Mouse (Mus musculus): ENCODE measurements around the gene Fam107a.
"Not testable (repeated sequence)": the region's sequence is repeated elsewhere in the genome, so short reads cannot be mapped to it uniquely, and the experiment has no call there.

The Fam107a gene

DNA sequence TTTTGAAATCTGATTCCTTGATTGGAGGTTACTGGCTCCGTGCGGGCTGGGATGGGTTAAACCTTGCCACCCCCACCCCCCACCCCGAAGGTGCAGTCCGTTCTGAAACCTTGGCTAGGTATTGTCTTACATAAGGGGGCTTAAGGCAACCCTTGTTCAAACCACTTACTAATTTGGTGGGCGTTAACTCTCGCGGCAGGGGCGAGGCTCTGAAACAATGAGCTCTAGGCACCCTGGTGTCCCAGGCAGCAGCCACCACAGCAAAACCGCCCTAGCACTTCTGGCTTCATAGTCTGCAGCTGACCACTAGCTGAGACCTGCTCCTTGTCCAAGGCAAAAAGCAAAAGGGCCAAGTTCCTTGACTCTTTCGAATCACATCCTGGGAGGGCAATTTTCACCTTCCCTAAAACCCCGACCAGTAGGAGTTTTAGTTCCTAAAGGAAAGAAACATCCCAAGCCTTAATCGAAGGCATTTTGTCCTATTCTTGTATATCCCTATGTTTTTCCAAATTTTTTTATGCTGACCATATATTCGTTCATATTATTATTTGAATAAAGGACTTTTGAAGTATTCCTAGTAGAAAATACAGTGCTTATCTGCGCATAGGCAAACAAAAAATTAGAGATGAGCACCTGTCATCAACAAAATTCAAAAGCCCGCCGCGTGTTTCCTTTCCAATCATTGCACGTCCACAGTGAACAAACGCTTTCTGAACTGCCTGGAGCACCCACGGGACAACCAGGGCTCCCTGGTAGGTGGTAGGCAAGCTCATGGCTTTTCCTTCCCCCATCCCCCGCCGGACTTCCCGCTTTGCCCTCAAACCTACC, 1.2 kb downstream of the Fam107a start:
- DNase-seq (ENCODE audit: low spot score), result no peak

DNA sequence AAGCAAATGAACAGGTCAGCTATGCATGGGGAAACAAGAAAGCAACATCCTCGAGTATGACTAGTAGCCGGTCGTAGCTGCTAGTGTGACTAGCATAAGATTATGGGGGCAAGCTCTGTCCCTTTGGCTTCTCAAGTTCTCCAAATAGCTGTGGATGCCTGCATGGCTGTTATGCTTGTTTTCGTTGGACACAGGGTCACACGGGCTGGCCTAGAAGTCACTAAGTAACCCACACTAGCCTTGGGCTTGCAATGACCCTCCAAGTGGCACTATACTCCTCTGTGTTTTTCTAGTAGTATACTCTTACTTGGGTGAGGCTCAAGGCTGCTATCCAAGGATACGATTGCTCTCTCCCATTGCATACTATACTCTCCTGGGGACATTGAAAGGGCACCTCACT, 2.7 kb downstream of the Fam107a start:
- no peak for DNase-seq (ENCODE audit: low spot score)

DNA sequence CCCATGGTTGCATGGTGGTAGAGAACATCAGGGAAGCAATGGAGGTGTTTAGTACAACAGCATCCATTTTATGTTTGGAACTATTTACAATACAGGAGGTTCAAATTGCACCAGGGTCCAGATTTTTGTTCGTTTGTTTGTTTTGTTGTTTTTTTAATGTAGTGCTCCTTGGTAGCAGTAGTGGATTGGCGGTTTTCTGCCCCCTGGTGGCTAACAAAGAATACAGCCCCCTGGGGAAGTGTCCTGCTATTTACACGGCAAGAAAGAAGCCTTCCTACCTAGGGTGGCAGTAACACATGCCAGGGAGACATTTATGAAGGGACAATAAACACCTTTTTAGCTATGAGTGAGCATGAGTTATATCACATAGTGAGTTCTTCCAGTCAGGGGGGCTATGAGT, 3.3 kb downstream of the Fam107a start:
- DNase-seq (ENCODE audit: low spot score), result no peak

DNA sequence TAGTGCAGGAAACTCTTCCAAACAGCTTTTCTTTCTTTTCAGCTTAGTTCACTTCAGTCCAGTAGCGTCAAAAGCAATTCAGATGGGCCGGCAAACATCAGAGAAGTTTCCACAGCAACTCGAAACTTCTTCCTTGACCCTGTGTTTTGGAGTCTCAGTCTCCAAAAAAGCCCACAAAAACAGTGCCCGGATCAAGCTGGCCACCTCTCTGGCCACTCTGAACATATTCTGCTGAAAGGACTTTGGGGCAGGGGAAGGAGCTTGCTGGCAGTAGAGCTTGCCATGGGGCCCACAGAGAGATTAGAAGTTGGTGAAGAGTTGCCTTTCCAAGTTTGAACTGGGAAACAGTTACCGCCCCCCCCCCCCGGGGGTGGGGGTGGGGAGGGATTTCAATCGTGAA, 3.9 kb downstream of the Fam107a start:
- DNase-seq (ENCODE audit: low spot score), result no peak

DNA sequence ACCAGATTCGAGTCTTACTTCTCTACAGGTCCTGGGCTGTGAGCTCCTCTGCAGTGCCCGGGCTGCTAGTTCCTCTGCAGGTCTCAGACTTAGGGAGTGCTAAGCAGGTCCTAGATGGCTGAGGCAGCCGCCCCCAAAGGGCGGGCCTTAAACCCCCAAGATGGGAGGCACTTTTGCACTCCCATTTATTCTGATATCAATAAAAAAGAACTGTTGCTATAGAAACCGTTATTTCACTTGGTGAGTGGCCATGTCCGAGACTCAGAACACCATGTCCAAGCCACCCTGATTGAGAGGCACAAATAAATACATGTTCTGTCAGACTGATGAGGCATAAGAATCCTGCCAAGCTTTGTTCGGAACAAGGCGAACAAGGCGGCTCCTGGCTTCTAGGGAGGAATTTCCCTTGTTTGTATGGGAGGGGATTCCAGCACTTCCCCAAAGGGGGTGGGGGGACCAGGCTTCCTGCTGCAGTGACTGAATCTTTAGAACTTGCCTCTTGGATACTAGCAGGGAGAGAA, 8.1 kb downstream of the Fam107a start:
- DNase-seq (ENCODE audit: low spot score), result no peak

DNA sequence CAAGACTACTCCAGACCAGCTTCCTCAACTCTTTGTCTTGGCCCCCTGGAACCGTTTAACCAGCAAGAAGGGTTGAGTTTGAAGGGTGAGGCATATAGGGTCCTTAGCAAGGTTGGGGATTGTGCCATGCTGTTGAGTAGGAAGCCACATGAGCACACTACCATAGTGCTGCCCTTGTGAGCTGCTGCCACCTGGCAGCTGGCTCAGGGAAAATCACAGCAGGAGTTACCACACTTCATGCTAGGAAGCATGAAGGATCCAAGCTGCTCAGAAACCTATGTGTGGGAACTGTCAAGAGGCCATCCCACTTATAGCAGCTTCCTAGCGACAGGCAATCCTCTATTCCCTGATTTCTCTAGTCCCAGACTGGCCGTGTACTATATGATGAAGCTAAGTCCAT, 9.2 kb downstream of the Fam107a start:
- no peak for DNase-seq (ENCODE audit: low spot score)

DNA sequence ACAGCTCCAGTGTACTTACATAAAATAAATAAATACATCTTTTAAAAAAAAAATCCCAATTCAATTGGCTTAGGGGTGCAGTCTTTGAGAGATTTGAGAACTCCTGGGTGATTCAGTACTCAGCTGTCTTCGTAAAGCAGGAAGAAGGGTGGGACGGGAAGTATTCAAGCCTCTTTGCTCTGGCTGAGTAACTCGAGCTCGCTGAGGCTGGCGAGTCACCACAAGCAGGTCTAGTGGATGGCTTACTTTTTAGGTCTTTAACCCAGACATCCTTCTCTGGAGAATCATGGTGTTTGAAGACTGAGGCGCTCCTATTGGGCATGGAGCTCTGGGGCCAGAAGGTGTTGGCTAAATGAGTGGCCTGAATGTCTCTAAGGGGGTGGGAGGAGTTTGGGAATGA, 10.9 kb downstream of the Fam107a start:
- no peak for DNase-seq (ENCODE audit: low spot score)

DNA sequence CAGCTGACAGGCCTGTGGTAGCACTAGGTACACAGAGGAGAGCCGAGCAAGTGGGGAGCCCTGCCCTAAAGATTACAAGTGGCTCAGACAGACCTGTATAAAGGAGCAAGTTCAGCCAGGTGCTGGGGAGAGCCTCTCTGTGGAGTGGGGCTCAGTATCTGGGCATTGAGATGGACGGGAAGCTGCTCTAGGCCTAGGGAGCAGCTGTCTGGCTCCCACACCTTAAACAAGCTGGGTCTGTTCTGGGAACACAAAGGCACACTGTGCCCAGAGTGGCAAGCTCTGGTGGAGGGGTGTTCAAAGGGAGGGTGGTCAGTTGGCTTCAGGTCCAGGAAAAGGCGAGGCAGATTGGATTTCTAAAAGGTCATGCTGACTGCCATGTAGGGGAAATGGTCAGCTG, 12.8 kb downstream of the Fam107a start:
- no peak for DNase-seq (ENCODE audit: low spot score)

DNA sequence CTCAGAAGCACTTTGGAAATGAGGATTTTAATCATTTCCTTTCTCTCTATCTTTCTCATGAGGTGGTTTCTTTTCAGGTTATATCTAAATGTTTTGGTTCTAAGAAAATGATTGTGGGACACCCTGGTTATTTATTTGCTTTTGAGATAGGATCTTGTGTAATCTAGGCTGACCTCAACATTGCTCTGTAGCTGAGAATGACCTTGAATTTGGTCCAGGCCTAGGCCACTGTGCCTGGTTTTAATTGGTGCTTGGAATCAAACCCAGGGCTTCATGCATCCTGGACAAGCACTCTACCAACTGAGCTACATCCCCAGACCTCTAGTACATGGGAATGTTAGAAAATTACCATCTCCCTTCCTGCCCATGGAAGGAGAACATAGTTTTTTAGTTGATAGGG, 13.7 kb downstream of the Fam107a start:
- no peak for DNase-seq (ENCODE audit: low spot score)

DNA sequence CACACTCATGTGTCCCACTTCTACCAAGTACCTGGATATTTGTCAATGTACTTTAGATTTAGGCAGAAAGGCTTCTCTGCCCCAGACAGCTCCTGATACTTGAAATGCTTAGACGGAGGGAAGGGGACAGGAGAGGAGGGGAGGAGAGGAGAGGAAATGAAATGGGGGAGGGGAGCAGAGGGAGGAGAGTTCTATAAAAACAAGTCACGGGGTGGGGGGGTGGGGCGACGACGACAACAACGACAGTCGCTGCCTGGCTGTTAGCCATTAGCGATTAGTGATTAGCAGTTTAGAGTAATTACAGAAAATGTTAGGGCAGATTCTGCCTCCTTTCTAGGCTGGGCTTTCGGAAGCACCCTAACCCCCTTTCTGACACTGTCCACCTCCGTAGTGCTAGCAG, 15.1 kb downstream of the Fam107a start:
- DNase-seq (ENCODE audit: low spot score), result no peak

DNA sequence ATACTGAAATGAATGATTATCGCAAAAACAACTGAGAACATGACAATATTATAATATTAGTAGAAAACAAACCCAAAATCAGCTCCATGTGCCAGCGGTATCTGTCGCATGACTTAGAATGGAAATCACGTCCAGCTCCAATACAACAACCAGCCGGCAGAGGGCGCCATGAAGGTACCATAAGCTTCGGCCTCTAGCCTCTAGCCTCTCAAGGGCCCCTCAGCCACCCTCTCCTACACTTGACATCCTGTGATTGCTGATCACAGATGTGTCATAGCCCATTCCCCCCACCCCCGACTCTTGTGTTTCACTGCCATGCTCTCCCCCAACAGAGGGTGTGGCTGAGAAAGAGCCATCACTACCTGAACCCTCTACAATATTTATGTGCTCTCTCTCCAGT, 17.5 kb downstream of the Fam107a start:
- DNase-seq (ENCODE audit: low spot score), result no peak

DNA sequence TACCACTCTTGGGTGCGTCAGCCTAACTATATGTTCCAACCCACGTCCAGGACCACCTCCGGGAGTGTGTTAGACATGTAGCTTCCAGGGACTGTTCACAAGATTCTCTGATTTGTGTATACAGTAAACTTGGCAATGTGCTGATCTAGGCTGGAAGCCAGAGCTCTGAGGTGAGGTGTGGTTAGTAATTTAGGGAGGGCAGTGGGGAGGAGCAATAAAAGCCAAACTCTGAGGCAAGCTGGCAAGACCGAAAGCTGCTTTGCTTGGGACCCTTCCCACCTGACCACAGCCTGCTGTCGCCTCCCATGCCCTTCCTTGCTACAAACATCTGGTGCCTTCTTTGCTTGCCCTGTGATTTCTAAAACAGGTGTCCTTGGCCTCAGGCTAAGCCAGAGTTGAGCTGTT, 19.9 kb downstream of the Fam107a start:
- DNase-seq (ENCODE audit: low spot score), result no peak

DNA sequence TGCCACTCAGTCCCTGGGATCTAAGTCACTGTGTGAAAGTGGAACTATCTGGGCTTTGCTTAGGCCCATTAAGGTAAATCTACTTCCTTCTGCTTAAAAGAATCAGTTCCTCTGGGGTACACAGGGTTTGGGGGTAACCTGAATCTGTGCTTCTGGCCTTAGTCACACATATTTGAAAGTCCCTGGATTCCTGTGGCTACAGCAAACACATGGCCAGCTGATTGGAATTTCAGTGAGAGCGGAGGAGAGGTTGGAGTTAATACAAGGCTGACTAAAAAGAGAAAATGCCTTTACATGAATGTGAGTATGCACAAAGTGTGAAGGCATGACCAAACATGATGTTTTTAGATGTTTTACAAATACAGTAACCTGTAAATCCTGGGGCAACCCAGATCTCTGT, 23.6 kb downstream of the Fam107a start:
- no peak for DNase-seq (ENCODE audit: low spot score)

DNA sequence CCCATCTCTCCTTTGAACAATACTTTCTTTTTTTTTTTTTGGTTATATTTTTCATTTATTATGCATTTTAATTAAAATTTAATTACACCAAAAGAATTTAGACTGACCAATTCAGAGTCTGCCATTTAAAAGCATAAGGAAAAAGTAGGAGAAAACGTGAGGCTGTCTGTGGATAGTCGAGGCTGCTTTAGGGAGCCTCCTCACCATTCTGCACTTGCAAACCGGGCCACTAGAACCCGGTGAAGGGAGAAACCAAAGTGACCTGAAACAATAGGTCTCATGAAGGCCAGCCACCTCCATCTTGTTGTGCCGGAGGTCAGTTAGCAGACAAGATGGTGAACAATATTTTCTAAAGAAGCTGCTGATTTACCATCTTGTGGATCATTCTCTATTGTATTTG, 31.2 kb downstream of the Fam107a start:
- DNase-seq (ENCODE audit: low spot score), result peak; percentile 29

DNA sequence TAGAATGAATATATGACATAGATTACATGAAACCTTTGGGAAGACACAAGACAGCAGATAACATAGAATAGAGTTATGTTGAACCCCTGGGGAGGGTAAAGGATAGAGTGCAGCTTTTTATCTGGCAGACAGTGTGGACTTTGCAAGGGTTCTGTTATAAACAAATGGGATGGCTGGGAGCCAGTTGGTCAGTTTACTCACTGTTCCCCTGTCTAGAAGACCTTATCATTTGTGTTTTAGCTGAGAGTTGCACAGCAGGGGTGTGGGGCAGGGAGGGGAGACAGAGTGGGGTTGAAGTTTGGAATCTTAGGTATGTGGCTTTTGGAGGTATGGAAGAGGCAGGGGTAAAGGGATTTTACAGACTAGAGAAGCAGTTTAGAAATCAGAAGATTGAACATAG, 34.0 kb downstream of the Fam107a start:
- DNase-seq (ENCODE audit: low spot score), result no peak

DNA sequence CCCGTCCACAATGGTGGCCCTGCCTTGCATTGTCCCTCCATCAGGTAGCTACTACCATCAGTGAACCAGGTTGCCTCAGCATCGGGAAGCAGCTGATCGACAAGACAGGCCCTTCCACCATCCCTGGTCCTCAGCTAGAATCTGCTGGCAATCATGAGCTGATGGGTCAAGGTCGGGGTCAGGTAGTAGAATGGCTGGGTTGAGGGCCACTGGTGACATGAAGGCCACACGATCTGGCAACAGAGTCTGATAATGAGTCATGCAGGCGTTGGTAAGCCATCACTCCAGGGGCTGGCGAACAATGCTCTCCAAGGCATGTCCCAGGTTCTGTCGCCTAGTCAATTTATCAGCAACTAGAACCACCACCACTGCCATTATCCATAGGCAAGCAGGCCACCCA, 46.5 kb downstream of the Fam107a start:
- not testable (repeated sequence) for DNase-seq (ENCODE audit: low spot score)

DNA sequence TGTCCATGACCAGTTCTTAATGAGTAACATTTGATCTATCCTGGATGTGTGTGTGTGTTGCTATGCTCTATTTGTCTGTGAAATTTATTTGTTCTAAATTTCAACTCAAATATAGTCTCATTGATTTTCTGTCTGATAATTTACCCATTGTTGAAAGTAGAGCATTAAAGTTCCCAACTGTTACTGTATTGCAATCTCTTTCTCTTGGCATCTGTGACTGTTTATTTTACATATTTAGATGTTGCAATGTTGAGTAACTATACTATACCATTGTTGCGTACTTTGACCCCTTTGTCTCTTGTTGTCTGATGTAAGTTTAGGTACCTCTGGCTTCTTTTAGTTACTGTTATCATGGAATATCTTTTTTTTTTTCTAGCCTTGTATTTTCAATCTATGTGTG, 53.4 kb downstream of the Fam107a start:
- DNase-seq (ENCODE audit: low spot score), result no peak

DNA sequence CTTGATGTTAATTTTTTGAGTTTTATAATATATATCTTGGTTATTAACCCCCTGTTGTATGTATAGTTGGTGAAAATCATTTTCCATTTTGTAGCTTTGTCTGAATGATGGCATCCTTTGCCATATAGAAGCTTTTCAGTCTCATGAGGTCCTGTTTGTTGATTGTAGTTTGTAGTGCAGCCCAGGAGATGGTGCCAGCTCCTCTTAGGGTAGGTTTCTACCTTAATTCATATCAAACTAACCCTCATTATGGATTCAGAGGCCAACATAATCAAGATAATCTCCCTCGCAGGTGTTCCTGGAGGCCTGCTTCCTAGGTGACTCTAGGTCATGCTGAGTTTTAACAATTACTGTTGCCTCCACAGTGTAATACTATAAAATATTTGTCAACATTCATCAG, 55.6 kb downstream of the Fam107a start:
- DNase-seq (ENCODE audit: low spot score), result no peak

DNA sequence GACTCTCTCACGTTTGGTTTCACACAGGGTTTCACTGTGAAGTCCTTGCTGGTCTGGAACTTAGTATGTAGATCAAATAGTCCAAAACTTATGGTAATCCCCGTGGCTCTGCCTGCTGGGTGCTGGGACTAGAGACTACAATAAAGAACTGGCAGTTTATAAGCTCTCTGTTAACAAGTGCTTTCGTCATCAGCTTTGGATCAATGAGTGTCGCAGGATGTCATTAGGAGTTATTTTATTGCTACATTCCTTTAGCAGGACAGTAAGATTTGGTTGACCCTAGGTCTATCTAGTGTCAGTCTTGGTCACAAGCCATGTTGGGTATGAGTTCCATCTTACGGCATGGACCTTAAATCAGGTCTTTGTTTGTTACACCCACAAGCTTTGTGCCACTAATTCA, 57.6 kb downstream of the Fam107a start:
- no peak for DNase-seq (ENCODE audit: low spot score)

DNA sequence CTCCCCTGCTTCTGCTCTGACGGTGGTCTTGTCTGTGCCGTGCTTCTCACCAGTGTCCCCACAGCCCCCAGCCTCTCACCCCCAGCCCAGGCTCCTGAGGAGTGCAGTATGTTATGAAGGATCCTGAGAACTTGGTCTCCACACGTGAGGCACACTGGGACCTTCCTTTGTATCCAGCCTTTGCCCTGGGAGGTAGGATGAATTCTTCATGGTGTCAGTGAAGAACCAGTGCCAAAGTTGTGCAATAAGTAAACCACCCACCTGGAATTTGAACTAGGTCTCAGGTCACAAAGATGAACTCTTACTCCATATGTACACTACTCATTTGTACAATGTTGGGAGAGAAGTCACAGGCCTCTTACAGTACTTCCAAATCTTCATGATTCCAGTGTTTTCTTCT, 58.7 kb downstream of the Fam107a start, which contains the start of gene Acox2:
TSS of gene Acox2 (minus strand) at position 188 of the 400 bp plus-strand sequence.
- DNase-seq (ENCODE audit: low spot score), result no peak

DNA sequence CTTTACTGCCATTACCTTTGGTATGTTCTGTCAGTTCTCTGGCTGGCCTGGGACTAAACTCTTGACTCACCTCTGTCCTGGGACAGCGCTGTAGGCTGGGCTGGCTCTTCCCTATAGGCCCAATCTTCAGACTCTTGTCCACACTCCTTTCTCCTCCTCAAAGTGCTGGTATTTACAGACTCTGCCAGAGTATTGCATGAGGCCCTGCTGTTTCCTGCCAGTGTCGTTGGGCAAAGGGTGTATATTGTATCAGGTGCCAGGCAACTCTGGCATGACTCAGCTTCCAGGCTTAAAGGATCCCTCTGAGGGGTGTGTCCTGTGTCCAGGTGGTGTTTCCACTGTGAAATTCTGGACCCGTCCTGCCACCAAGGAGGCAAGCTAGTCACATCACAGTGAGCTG, 59.1 kb downstream of the Fam107a start:
- no peak for DNase-seq (ENCODE audit: low spot score)

DNA sequence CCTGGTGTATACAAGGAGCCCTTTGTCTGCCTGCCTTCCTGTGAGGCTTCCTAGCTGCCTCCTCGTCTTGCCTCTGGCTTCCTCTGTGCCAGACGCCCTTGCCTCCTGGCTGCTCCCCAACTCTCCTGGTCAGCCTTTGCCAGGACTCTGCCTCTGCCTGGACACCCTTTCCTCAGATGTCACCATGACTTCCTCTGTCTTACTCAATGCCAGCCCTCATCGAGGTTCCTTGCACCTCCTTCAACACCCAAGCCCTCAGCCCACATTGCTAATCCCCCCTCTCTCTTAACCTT, 59.5 kb downstream of the Fam107a start:
- no peak for DNase-seq (ENCODE audit: low spot score)

DNA sequence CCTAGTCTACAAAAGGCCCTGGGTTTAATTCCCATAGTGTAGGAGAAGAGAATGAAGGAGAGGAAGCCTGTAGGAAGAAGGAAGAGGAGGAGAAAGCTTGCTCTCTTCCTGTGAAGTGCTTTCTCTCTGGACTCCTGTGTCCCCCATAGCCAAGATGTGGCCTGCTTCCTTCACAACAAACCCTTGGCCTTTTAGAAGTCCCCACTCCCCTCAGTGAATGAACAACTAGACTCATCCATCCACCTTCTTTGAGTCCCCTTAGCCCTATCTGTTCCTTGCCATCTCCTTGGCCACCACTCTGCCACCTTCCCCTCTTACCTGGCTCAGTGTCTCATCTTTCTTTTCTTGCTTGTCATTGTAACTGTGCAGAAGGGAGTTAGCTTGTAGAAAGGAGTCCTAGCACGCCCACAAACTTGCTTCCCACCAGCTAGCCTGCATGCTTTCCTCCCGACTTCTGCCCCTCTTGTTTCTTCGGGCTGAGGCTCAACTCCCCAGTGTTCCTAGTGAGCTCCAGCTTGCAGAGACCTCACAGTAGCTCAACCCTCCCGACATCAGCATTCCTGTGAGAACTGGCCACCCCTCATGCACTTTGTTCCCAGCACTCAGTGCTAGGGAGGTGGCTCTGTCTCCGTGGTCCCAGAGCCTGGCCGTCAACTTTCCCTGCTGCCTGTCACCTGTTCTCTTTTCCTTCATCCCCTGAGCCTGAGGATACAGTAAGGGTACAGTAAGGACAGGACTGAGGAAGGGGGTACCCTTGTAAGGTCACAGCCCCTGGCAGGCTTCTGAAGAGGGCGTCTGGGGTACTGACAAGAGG, 60.1 kb downstream of the Fam107a start:
- DNase-seq (ENCODE audit: low spot score), result no peak
